Mouse (Mus musculus) erythroid progenitor cell, adult 5-6 weeks (primary cell): ENCODE results near the gene Vmn1r61. TPM values are rescaled to one million over a fixed set of nuclear protein-coding genes. Genes with fewer than 3 reads are reported as not detected.

Experiments
- ATAC-seq: replicated peaks from 2 replicates; pipeline ENCODE4 v1.8.0; 2016; ENCODE audit warnings: moderate number of reproducible peaks, mild to moderate bottlenecking, moderate TSS enrichment, inconsistent platforms; ENCODE audit not compliant: poor library complexity, low FRiP score, severe bottlenecking
- total RNA-seq, 2 experiments: library from RNA; stranded (forward) in 1 of 2; stranded (reverse) in 1 of 2; fragments of 150-400 nt in 1 of 2; fragments of 186-747, 209-891 nt in 1 of 2; gene quantifications; 2 replicates each; pipeline versions ENCODE4 v1.2.3 to v1.2.4; 2015 to 2017; ENCODE audit warnings: low replicate concordance in 2 of 2

The Vmn1r61 gene
- total RNA-seq (2015; ENCODE audit: low replicate concordance) (not detected in 2 replicates), total RNA-seq (2017; ENCODE audit: low replicate concordance) (not detected in 2 replicates)

- ATAC-seq: no peak
These were observed at the start of gene Vmn1r61 for GRCm38 (mm10) chr7:5613195-5613594. TSS of gene Vmn1r61 (minus strand) at chr7:5613295.

Other genes starting within 250 kb of the Vmn1r61 start
- not detected in 2 replicates for gene Vmn1r58, start 199.9 kb downstream of the Vmn1r61 start, total RNA-seq (2015; ENCODE audit: low replicate concordance)
- gene Vmn1r58, start 199.9 kb downstream of the Vmn1r61 start, total RNA-seq (2017; ENCODE audit: low replicate concordance): not detected in 2 replicates
- gene Vmn1r59, start 156.5 kb downstream of the Vmn1r61 start, total RNA-seq (2015; ENCODE audit: low replicate concordance): not detected in 2 replicates
- gene Vmn1r59, start 156.5 kb downstream of the Vmn1r61 start, total RNA-seq (2017; ENCODE audit: low replicate concordance): not detected in 2 replicates
- not detected in 2 replicates for gene Vmn2r28, start 119.3 kb downstream of the Vmn1r61 start, total RNA-seq (2015; ENCODE audit: low replicate concordance)
- gene Vmn2r28, start 119.3 kb downstream of the Vmn1r61 start, total RNA-seq (2017; ENCODE audit: low replicate concordance): not detected in 2 replicates
- gene Vmn1r60, start 66.0 kb downstream of the Vmn1r61 start, total RNA-seq (2015; ENCODE audit: low replicate concordance): not detected in 2 replicates
- gene Vmn1r60, start 66.0 kb downstream of the Vmn1r61 start, total RNA-seq (2017; ENCODE audit: low replicate concordance): not detected in 2 replicates
- not detected in 2 replicates for gene Vmn1r62, start 60.3 kb upstream of the Vmn1r61 start, total RNA-seq (2015; ENCODE audit: low replicate concordance)
- gene Vmn1r62, start 60.3 kb upstream of the Vmn1r61 start, total RNA-seq (2017; ENCODE audit: low replicate concordance): not detected in 2 replicates
- gene Vmn1r63, start 192.2 kb upstream of the Vmn1r61 start, total RNA-seq (2015; ENCODE audit: low replicate concordance): not detected in 2 replicates
- not detected in 2 replicates for gene Vmn1r63, start 192.2 kb upstream of the Vmn1r61 start, total RNA-seq (2017; ENCODE audit: low replicate concordance)